Mouse (Mus musculus) liver, postnatal 0 days (tissue): ENCODE measurements at regions not wholly inside any gene's neighbourhood (a gene's known extent, or its start where the extent isn't known, plus 50 kb on each side); places are given as distances from the start of the nearest gene placed in this dataset.

Source experiments
- CTCF ChIP-seq: sonication (generic); IDR thresholded peaks from 2 replicates; pipeline ENCODE4 v1.5.1; 2016; ENCODE audit warnings: antibody characterized with exemption, low read depth
- EP300 ChIP-seq: IDR thresholded peaks from 2 replicates; pipeline ENCODE4 v1.6.1; 2016; ENCODE audit warnings: antibody characterized with exemption, low read depth, mild to moderate bottlenecking

DNA sequence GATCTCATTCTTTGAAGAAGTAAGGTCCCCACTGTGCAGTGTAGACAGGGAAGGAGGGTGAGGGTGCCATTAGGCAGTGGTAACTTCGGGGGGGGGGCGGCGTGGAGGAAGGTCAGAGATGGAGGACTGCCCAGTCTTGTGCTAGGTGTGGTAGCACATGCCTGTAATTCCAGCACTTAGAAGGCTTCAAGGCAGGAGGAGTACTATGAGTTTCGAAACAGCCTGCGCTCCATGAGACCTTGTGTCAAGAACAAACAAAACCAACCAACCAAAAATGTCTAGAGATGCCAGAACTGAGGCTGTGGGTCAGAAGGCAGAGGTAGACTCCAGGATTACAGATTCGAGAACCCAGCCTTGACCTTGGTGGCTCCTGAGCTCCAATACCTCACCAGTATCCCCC, 130.8 kb downstream of the Pja1 start:
- no peak for TF ChIP-seq CTCF
- no peak for TF ChIP-seq EP300
